Mouse (Mus musculus) CD8-positive naive resting alpha-beta T cell, adult 2 months (primary cell): ENCODE results near the gene Bax.
"Not testable (repeated sequence)": the region's sequence is repeated elsewhere in the genome, so short reads cannot be mapped to it uniquely, and the experiment has no call there.

Experiments used
- DNase-seq, 2 experiments: peaks; one replicate each; pipeline ENCODE4 v3.0.0; 2022; ENCODE audit warnings: low read depth in 2 of 2, low spot score in 2 of 2

Gene Bax

GRCm38 (mm10) chr7:45482166-45482565 is 15.5 kb upstream of the Bax start:
- no peak for DNase-seq

- peak in 1 of 2 experiments; percentile 49 for DNase-seq
Measured at GRCm38 (mm10) chr7:45481374-45481927, 14.8 kb upstream of the Bax start, which contains the start of gene Tulp2. Gene Tulp2, plus strand, starts transcription at chr7:45481877.

GRCm38 (mm10) chr7:45480310-45480709 is 13.6 kb upstream of the Bax start:
- DNase-seq: not testable (repeated sequence)

GRCm38 (mm10) chr7:45478774-45479173 is 12.1 kb upstream of the Bax start:
- DNase-seq: no peak

- DNase-seq: peak; percentile 42 to 64
Measured at GRCm38 (mm10) chr7:45477003-45477402, 10.3 kb upstream of the Bax start.

- DNase-seq: no peak
Measured at GRCm38 (mm10) chr7:45476453-45476852, 9.8 kb upstream of the Bax start.

- no peak for DNase-seq
Measured at GRCm38 (mm10) chr7:45475291-45475969, 8.7 kb upstream of the Bax start.

- peak; percentile 54 to 80 for DNase-seq
Measured at GRCm38 (mm10) chr7:45470869-45471268, 4.2 kb upstream of the Bax start.

GRCm38 (mm10) chr7:45467090-45467670 is 482 bp upstream of the Bax start:
- no peak for DNase-seq

GRCm38 (mm10) chr7:45465549-45465948 is 1.1 kb downstream of the Bax start:
- DNase-seq: no peak

GRCm38 (mm10) chr7:45465112-45465511 is 1.6 kb downstream of the Bax start:
- DNase-seq: no peak

GRCm38 (mm10) chr7:45463987-45464778 is 2.5 kb downstream of the Bax start:
- DNase-seq: no peak

GRCm38 (mm10) chr7:45462868-45463267 is 3.8 kb downstream of the Bax start:
- not testable (repeated sequence) for DNase-seq

- DNase-seq: no peak
Measured at GRCm38 (mm10) chr7:45462325-45462724, 4.4 kb downstream of the Bax start.

- no peak for DNase-seq
Measured at GRCm38 (mm10) chr7:45461781-45462180, 4.9 kb downstream of the Bax start.

GRCm38 (mm10) chr7:45461326-45461725 is 5.4 kb downstream of the Bax start:
- DNase-seq: no peak

GRCm38 (mm10) chr7:45460860-45461314 is 5.8 kb downstream of the Bax start:
- no peak for DNase-seq

- DNase-seq: no peak
Measured at GRCm38 (mm10) chr7:45460377-45460776, 6.3 kb downstream of the Bax start.

- DNase-seq: peak; percentile 88 to 89
Measured at GRCm38 (mm10) chr7:45459564-45460140, 7.0 kb downstream of the Bax start, which contains the start of gene Ftl1. Gene Ftl1, minus strand, starts transcription at chr7:45459884.

- peak; percentile 60 to 70 for DNase-seq
Measured at GRCm38 (mm10) chr7:45458748-45459563, 7.7 kb downstream of the Bax start.
